Mouse (Mus musculus) thymus, postnatal 0 days (tissue): ENCODE measurements around the gene Acy3. TPM values are rescaled to one million over a fixed set of nuclear protein-coding genes. Genes with fewer than 3 reads are reported as not detected.
"Not testable (repeated sequence)": the region's sequence is repeated elsewhere in the genome, so short reads cannot be mapped to it uniquely, and the experiment has no call there.

Experiments
- DNase-seq: peaks from one replicate; pipeline ENCODE4 v3.0.0-alpha.2; 2015; ENCODE audit warnings: low spot score
- polyA plus RNA-seq: library from polyadenylated mRNA; unstranded; fragments of >200 nt; fragmentation: Nextera tagmentation; extraction: Ambion mirVana; gene quantifications from 2 replicates; pipeline ENCODE4 v1.2.1, GENCODE M21; 2015

Gene Acy3
- 4.3 and 5.9 TPM in 2 replicates for polyA plus RNA-seq

GRCm38 (mm10) chr19:3986334-3986733 lies at the start of gene Acy3:
TSS of gene Acy3 (plus strand) at chr19:3986570.
- no peak for DNase-seq

- no peak for DNase-seq
These were observed 44.1 kb upstream of the Acy3 start for GRCm38 (mm10) chr19:3942315-3942714.

- peak; percentile 70 for DNase-seq
These were observed 43.2 kb upstream of the Acy3 start for GRCm38 (mm10) chr19:3942986-3943735.

- peak; percentile 61 for DNase-seq
These were observed 40.4 kb upstream of the Acy3 start for GRCm38 (mm10) chr19:3945872-3946564.

- peak; percentile 72 for DNase-seq
These were observed 39.7 kb upstream of the Acy3 start for GRCm38 (mm10) chr19:3946715-3947114.

GRCm38 (mm10) chr19:3947813-3948212 lies 38.6 kb upstream of the Acy3 start:
- DNase-seq = no peak

- no peak for DNase-seq
These were observed 37.8 kb upstream of the Acy3 start for GRCm38 (mm10) chr19:3948546-3948945.

- DNase-seq = no peak
These were observed 36.0 kb upstream of the Acy3 start for GRCm38 (mm10) chr19:3950331-3950730.

GRCm38 (mm10) chr19:3951461-3951860 lies 34.9 kb upstream of the Acy3 start:
- DNase-seq = no peak

GRCm38 (mm10) chr19:3952099-3952498 lies 34.3 kb upstream of the Acy3 start:
- no peak for DNase-seq

- no peak for DNase-seq
These were observed 31.3 kb upstream of the Acy3 start for GRCm38 (mm10) chr19:3955033-3955432.

- DNase-seq = no peak
These were observed 30.6 kb upstream of the Acy3 start for GRCm38 (mm10) chr19:3955804-3956203.

- not testable (repeated sequence) for DNase-seq
These were observed 28.9 kb upstream of the Acy3 start for GRCm38 (mm10) chr19:3957296-3958036.

- no peak for DNase-seq
These were observed 27.9 kb upstream of the Acy3 start, which contains the start of gene Aldh3b3 for GRCm38 (mm10) chr19:3958470-3958869. TSS of gene Aldh3b3 (plus strand) at chr19:3958645.

GRCm38 (mm10) chr19:3959030-3959429 lies 27.3 kb upstream of the Acy3 start:
- no peak for DNase-seq

GRCm38 (mm10) chr19:3960211-3960610 lies 26.2 kb upstream of the Acy3 start:
- no peak for DNase-seq

- not testable (repeated sequence) for DNase-seq
These were observed 24.6 kb upstream of the Acy3 start for GRCm38 (mm10) chr19:3961805-3962204.

- no peak for DNase-seq
These were observed 23.9 kb upstream of the Acy3 start for GRCm38 (mm10) chr19:3962469-3962868.

GRCm38 (mm10) chr19:3964030-3964429 lies 22.3 kb upstream of the Acy3 start:
- no peak for DNase-seq

- no peak for DNase-seq
These were observed 19.9 kb upstream of the Acy3 start for GRCm38 (mm10) chr19:3966330-3967075.

GRCm38 (mm10) chr19:3967258-3967657 lies 19.1 kb upstream of the Acy3 start:
- no peak for DNase-seq
